Mouse (Mus musculus): ENCODE measurements around the gene Nfix. TPM values are rescaled to one million over a fixed set of nuclear protein-coding genes. Genes with fewer than 3 reads are reported as not detected.
A peak's percentile ranks its signal among the peaks of the same experiment; 100 is the strongest.

The Nfix gene
- polyA plus RNA-seq, 1 experiment from 2014 or later, result 36.6 TPM

DNA sequence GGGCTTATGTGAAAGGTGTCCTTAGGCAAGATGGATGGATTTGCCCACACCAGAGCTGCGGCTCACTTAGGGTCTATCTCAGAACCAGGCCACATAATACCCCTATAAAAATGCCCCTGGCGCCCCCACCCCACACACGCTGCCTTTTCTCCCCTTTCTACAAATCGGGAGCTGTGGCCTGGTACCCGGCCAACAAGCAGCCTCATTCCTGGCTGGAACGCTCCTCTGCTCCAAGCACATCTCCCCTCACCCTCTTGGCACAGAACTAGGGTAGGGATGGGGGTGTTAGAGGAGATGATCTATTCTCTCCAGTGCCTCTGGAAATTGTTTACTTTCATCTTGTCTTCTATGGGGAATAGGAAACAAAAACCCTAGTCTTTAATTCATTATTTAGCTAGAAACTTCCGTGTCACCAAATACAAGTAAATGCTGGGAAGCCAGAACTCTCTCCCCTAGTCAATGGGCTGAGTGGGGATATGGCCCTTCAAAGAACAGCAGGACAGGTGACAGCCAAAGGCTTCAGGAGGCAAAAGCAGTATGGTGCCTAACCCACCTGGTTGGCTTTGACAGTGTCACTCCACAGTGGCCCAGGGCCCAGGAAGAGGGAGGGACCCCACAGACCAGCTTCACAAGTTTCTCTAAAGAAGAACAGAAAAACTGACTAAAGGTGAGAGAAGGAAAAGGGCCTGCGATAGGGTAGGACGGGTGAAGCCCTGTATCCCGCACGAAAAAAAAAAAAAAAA is 21.3 kb downstream of the Nfix start:
- peak overlapping the region; percentile 17; the same call in 1 of the 2 replicates for H3K4me2 ChIP-seq (replicated peaks; ENCODE audit: low read depth)
- no peak overlapping the region for H3K9ac ChIP-seq (ENCODE audit: low read length)
- whole genome bisulfite sequencing, result 41% methylated on average over 11 of the region's 11 CpGs

DNA sequence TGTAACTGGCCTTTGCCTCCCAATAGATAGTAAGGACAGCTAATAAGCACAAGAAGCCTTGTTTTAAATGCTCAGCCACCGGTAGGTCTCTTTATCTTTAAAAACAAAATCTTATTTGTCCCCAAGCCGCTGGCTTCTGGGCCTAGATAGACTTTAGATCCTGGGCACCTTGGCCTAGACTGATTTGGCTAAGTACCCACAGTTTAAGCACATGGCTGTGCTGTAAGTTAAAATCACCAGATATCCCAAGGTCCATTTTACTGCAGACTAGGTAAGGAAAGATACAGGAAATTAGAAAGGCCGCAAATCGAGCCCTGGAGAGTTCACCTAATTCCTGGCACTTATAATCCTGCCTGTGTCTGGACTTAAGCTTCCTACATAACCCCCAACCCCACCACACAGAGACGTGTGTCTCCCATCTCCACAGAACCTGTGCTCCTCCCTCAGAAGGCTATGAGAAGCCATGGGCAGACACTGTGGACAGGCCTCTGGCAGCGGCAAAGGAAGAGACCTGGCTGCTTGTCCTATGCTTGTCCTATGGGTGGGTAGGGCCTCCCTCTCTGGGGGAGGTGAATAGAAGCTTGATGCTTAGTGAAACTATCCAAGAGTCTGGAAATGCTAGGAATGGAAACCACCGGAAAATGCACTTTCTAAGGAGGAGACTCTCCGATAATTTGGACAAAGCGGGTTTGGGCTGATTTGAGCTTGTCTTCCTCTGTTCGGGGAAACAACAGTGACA is 22.1 kb downstream of the Nfix start:
- Histone ChIP-seq H3K27me3 (ENCODE audit: control insufficient read depth, insufficient read depth, low read length) (no peaks in the 10 kb centered on the region), H3K4me3 (ENCODE audit: low read depth, low read length) (no peak overlapping the region), H3K9me3 (ENCODE audit: control insufficient read depth, low read length) (no peaks in the 10 kb centered on the region), H3K27ac (replicated peaks) (0 out of 2 replicates have a peak overlapping the region, but pooled peaks have one; percentile 63), H3K9ac (ENCODE audit: low read length) (no peak overlapping the region), H3K4me2 (replicated peaks; ENCODE audit: low read depth) (no peak overlapping the region), H3K36me3 (ENCODE audit: control insufficient read depth, insufficient read depth, low read length) (no peaks in the 10 kb centered on the region), H3K4me1 (replicated peaks; ENCODE audit: control insufficient read depth, insufficient read depth) (peaks cover 15% of the 10 kb centered on the region)
- no peak for ATAC-seq (ENCODE audit: low FRiP score, low TSS enrichment)
- WGBS, result 68% methylated on average over 10 of the region's 10 CpGs
- no peak for TF ChIP-seq EP300 (optimal IDR thresholded peaks at IDR 0.05)
- no peak for TF ChIP-seq CTCF (IDR thresholded peaks at IDR 0.05; ENCODE audit: low read depth)
- DNase-seq (ENCODE audit: low spot score), result no peak

More for the DNA sequence above, 21.3 kb downstream of the Nfix start:
- ATAC-seq (ENCODE audit: low FRiP score, low TSS enrichment), result no peak
- Histone ChIP-seq H3K4me1 (replicated peaks; ENCODE audit: control insufficient read depth, insufficient read depth) (peaks cover 15% of the 10 kb centered on the region), H3K27me3 (ENCODE audit: control insufficient read depth, insufficient read depth, low read length) (no peaks in the 10 kb centered on the region), H3K27ac (replicated peaks) (peak overlapping the region; percentile 63; the same call in 1 of the 2 replicates), H3K4me3 (ENCODE audit: low read depth, low read length) (no peak overlapping the region), H3K9me3 (ENCODE audit: control insufficient read depth, low read length) (no peaks in the 10 kb centered on the region), H3K36me3 (ENCODE audit: control insufficient read depth, insufficient read depth, low read length) (no peaks in the 10 kb centered on the region)
- DNase-seq (ENCODE audit: low spot score), result no peak
- TF ChIP-seq CTCF (IDR thresholded peaks at IDR 0.05; ENCODE audit: low read depth) (no peak), EP300 (optimal IDR thresholded peaks at IDR 0.05) (no peak)

DNA sequence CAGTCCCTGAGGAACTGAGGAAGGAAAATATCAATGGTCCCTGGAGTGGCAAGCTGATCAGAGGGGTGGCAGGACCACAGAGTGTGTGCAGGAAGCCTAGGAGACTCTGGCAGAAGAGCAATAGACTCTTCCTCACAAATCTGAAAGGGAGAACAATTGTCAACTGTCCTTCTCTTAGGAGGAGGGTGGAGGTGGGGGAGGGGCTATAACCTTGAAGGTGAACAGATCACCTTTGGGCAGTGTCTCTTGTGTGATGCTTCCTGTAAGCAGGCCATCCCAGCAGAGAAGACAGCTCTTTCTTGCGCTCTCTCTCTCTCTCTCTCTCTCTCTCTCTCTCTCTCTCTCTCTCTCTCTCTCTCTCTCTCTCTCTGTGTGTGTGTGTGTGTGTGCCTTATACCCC is 23.6 kb downstream of the Nfix start:
- Histone ChIP-seq H3K27me3 (ENCODE audit: control insufficient read depth, insufficient read depth, low read length) (no peaks in the 10 kb centered on the region), H3K9me3 (ENCODE audit: control insufficient read depth, low read length) (no peaks in the 10 kb centered on the region), H3K9ac (ENCODE audit: low read length) (no peak overlapping the region), H3K27ac (replicated peaks) (0 out of 2 replicates have a peak overlapping the region, but pooled peaks have one; percentile 18), H3K36me3 (ENCODE audit: control insufficient read depth, insufficient read depth, low read length) (no peaks in the 10 kb centered on the region), H3K4me3 (ENCODE audit: low read depth, low read length) (no peak overlapping the region), H3K4me1 (replicated peaks; ENCODE audit: control insufficient read depth, insufficient read depth) (peaks cover 22% of the 10 kb centered on the region), H3K4me2 (replicated peaks; ENCODE audit: low read depth) (no peak overlapping the region)
- TF ChIP-seq CTCF (IDR thresholded peaks at IDR 0.05; ENCODE audit: low read depth) (no peak), EP300 (optimal IDR thresholded peaks at IDR 0.05) (no peak)
- DNase-seq (ENCODE audit: low spot score) (no peak), ATAC-seq (ENCODE audit: low FRiP score, low TSS enrichment) (no peak)
- WGBS, result no CpG with 5 or more reads among the region's 1 CpGs

DNA sequence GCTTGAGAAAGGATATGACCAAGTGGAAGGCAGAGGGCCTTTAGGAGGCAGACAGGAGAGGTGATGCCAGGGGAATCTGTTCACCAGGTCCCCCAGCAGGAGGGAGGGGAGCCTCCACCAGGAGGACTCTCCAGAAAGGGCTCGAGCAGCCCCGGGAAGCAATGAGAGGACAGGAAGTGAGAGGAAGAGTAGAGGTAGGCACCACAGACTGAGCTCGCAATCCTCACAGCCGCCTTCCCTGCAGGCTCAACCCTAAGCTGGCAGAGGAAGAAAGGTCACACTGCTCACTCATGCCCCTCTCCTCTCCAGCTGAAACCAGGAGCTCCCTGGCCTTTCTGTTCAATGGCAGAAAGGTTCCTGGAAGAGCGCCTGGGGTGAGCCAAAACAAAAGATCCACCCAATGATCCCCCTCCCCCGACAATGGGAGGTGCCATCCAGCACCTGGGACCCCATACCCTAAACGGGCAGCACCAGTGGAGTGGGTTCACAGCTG is 24.5 kb downstream of the Nfix start:
- Histone ChIP-seq H3K36me3 (ENCODE audit: control insufficient read depth, insufficient read depth, low read length) (no peaks in the 10 kb centered on the region), H3K4me1 (replicated peaks; ENCODE audit: control insufficient read depth, insufficient read depth) (peaks cover 22% of the 10 kb centered on the region), H3K27me3 (ENCODE audit: control insufficient read depth, insufficient read depth, low read length) (no peaks in the 10 kb centered on the region), H3K27ac (replicated peaks) (peak overlapping the region; percentile 92), H3K9me3 (ENCODE audit: control insufficient read depth, low read length) (no peaks in the 10 kb centered on the region), H3K4me3 (ENCODE audit: low read depth, low read length) (no peak overlapping the region), H3K9ac (ENCODE audit: low read length) (peak overlapping the region; percentile 50), H3K4me2 (replicated peaks; ENCODE audit: low read depth) (peak overlapping the region; percentile 55)
- DNase-seq (ENCODE audit: low spot score), result peak; percentile 22
- no peak for ATAC-seq (ENCODE audit: low FRiP score, low TSS enrichment)
- no peak for TF ChIP-seq EP300 (optimal IDR thresholded peaks at IDR 0.05)
- no peak for TF ChIP-seq CTCF (IDR thresholded peaks at IDR 0.05; ENCODE audit: low read depth)
- WGBS, result 41% methylated on average over 7 of the region's 7 CpGs

DNA sequence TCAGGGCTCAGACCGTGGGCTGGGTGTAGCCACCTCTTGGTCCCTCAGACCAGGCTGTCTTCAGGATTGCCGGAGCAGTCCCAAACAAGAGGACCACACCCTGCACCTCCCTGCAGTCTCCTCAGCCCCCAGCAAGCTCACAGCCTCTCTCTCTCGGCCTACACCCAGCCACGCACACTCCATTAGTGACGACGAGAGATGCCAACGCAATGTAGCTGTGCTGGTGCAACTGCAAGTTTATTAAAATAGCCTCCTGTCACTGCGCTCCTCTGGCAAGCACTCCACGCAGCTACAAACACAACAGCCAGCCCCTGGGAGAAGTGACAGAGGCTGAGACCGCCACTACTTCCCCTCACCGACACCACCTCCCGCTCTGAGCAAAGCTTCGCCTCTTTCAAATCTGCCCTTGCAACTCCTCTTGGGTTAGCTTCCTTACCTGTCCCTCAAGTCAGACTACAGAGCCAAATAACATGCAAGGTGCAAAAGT is 25.0 kb downstream of the Nfix start:
- peak overlapping the region; percentile 55 for H3K4me2 ChIP-seq (replicated peaks; ENCODE audit: low read depth)
- H3K36me3 ChIP-seq (ENCODE audit: control insufficient read depth, insufficient read depth, low read length), result no peaks in the 10 kb centered on the region
- H3K9ac ChIP-seq (ENCODE audit: low read length), result peak overlapping the region; percentile 50
- no peaks in the 10 kb centered on the region for H3K27me3 ChIP-seq (ENCODE audit: control insufficient read depth, insufficient read depth, low read length)
- ATAC-seq (ENCODE audit: low FRiP score, low TSS enrichment) (peak; percentile 22; the same call in 1 of the 2 replicates), DNase-seq (ENCODE audit: low spot score) (peak; percentile 27)
- 17% methylated on average over 13 of the region's 13 CpGs for WGBS
- peaks cover 22% of the 10 kb centered on the region for H3K4me1 ChIP-seq (replicated peaks; ENCODE audit: control insufficient read depth, insufficient read depth)
- H3K9me3 ChIP-seq (ENCODE audit: control insufficient read depth, low read length), result no peaks in the 10 kb centered on the region
- TF ChIP-seq EP300 (optimal IDR thresholded peaks at IDR 0.05) (no peak), CTCF (IDR thresholded peaks at IDR 0.05; ENCODE audit: low read depth) (no peak)
- H3K4me3 ChIP-seq (ENCODE audit: low read depth, low read length), result no peak overlapping the region
- H3K27ac ChIP-seq (replicated peaks), result peak overlapping the region; percentile 92

All from stomach, postnatal 0 days (tissue).